Mouse (Mus musculus) adrenal gland, adult 2 months (tissue): ENCODE data around the gene Pla2g12b. TPM values are rescaled to one million over a fixed set of nuclear protein-coding genes. Genes with fewer than 3 reads are reported as not detected.

Experiments
- DNase-seq: peaks from one replicate; pipeline ENCODE4 v3.0.0; 2021
- polyA plus RNA-seq: library from polyadenylated mRNA; depleted of rRNA; stranded (reverse); fragments of >200 nt; gene quantifications from 2 replicates; pipeline ENCODE4 v1.2.3, GENCODE M21; 2012; rRNA removed
- total RNA-seq, 2 experiments: library from RNA; stranded (reverse); gene quantifications; 2 replicates each; pipeline ENCODE4 v1.2.3; 2021

Pla2g12b gene
- total and polyA plus RNA-seq, 3 experiments, result not detected

GRCm38 (mm10) chr10:59467297-59467696 is 63.8 kb downstream of the Pla2g12b start:
- DNase-seq, result no peak

GRCm38 (mm10) chr10:59470451-59470850 is 67.0 kb downstream of the Pla2g12b start:
- no peak for DNase-seq

Other genes with a start within 250 kb of the Pla2g12b start
- 10 to 100 TPM; 40.9 to 48.2 TPM for gene Sept10, start 181.8 kb upstream of the Pla2g12b start, total RNA-seq
- 8.0 and 8.3 TPM in 2 replicates for gene Sept10, start 181.8 kb upstream of the Pla2g12b start, polyA plus RNA-seq
- gene Sowahc, start 181.7 kb upstream of the Pla2g12b start, total RNA-seq, result 10 to 100 TPM; 29.8 to 45.9 TPM
- gene Sowahc, start 181.7 kb upstream of the Pla2g12b start, polyA plus RNA-seq, result 11.4 and 15.2 TPM in 2 replicates
- 10 to 100 TPM; 44.4 to 79.9 TPM for gene P4ha1, start 80.4 kb upstream of the Pla2g12b start, total RNA-seq
- 4.7 and 7.6 TPM in 2 replicates for gene P4ha1, start 80.4 kb upstream of the Pla2g12b start, polyA plus RNA-seq
- 10 to 100 TPM; 44.3 to 75.4 TPM for gene Gm10273, start 8.0 kb upstream of the Pla2g12b start, total RNA-seq
- gene Gm10273, start 8.0 kb upstream of the Pla2g12b start, polyA plus RNA-seq, result 2.9 and 4.5 TPM in 2 replicates
- gene Oit3, start 38.1 kb downstream of the Pla2g12b start, total RNA-seq, result 1 to 10 TPM; 3.0 to 3.7 TPM
- 6.1 and 8.8 TPM in 2 replicates for gene Oit3, start 38.1 kb downstream of the Pla2g12b start, polyA plus RNA-seq
- gene Gm10322, start 212.4 kb downstream of the Pla2g12b start, total RNA-seq, result not detected
- not detected in 2 replicates for gene Gm10322, start 212.4 kb downstream of the Pla2g12b start, polyA plus RNA-seq
- gene Mcu, start 213.0 kb downstream of the Pla2g12b start, total RNA-seq, result 10 to 100 TPM; 36.2 to 48.2 TPM
- gene Mcu, start 213.0 kb downstream of the Pla2g12b start, polyA plus RNA-seq, result 14.7 and 17.0 TPM in 2 replicates